Mouse (Mus musculus): ENCODE data around the gene Lingo2.

GRCm38 (mm10) chr4:36490255-36490654 is 461.3 kb downstream of the Lingo2 start:
- TF ChIP-seq GATA1 (IDR thresholded peaks at IDR 0.05; ENCODE audit: borderline replicate concordance, low read length) = no peak
- TF ChIP-seq FLI1 (IDR thresholded peaks at IDR 0.05; ENCODE audit: low read length) = no peak

Data from megakaryocyte, embryonic 14.5 days (primary cell).